Mouse (Mus musculus) thymus, adult 2 months (tissue): ENCODE data around the gene Exosc9.

ENCODE experiments used
- CTCF ChIP-seq: fragments of 200-500 bp; IDR thresholded peaks from 2 replicates; pipeline ENCODE4 v1.5.1; 2012; ENCODE audit warnings: mild to moderate bottlenecking, control low read depth, low read length, moderate library complexity, borderline replicate concordance; ENCODE audit not compliant: control insufficient read depth, poor library complexity, insufficient read depth; ENCODE audit errors: extremely low read depth
- POLR2A ChIP-seq: fragments of 200-500 bp; IDR thresholded peaks from 2 replicates; pipeline ENCODE4 v1.6.1; 2012; ENCODE audit warnings: mild to moderate bottlenecking, low read length, control low read depth, moderate library complexity; ENCODE audit not compliant: control insufficient read depth, poor library complexity, insufficient read depth; ENCODE audit errors: extremely low read depth

DNA sequence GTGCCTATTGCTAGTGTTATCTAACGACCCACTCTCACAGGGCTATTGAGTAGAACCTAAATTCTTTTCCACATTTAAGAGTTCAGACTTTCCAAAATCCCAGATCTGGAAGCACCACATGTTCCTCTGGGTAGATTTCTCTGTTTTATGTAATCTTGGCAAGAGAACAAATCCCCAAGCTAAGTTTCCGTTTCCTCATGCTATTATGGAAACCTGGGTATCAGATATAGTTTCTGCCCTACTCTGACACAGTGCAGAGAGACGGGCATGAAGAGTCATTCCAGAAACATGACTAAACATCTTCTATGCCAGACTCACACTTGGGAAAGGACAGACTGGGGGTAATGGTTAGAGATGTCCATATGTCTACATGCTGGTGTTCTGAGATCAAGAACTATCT lies 27.9 kb upstream of the Exosc9 start:
- TF ChIP-seq POLR2A (no peak), CTCF (no peak)
